Mouse (Mus musculus) T-helper 1 cell (primary cell): ENCODE measurements around the gene Pih1d2.
"Not testable (repeated sequence)": the region's sequence is repeated elsewhere in the genome, so short reads cannot be mapped to it uniquely, and the experiment has no call there.

Experiments used
- in situ Hi-C: fragments of 300-600 bp; cut with MboI, MseI; formaldehyde crosslinking; loops from one replicate; pipeline ENCODE4 v1.15.1; 2025; ENCODE audit warnings: high pct_unique_total_duplicates

The Pih1d2 gene

DNA sequence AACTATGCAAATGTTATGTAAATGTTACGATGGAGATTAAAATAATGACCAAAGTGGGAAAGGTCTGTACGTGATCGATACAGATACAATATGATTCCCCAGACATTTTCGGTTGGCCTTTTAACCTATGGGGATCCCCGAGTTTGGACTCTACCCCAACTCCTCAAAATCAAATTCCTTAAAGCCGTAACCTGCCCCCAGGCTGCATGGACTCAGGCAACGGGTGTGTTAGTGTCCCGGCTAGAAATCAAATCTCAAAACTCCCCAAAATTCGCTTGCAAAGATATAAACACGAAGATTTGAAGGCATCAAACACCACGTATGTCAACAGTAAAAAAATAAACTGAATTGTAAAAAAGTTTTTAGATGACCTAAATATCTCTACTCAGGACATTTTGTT, 960 bp upstream of the Pih1d2 start:
- in situ Hi-C loops, result loop anchor here (25.0 kb wide), 1 partner anchor 1554 kb away; the partner anchor contains the start of gene Zw10

DNA sequence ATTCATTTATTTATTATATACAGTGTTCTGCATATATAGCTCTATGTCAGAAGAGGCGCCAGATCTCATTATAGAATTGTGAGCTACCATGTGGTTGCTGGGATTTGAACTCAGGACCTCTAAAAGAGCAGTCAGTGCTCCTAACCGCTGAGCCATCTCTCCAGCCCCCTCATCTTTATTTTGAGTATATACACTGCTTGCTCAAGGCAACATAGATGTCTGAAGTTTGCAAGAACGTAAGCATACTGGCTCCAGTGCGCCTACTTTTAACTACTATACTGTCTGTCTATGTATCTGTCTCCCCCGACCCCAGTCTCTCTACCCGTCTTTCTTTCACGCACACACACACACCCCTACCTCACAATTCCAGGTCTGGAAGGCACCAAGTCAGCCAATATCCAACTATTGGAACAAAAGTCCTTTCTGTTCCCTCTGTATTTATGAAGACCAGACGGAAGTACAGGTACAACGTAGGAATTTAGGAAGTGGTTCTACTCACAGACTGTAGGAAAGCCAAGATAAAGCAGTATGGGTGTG, 741 bp downstream of the Pih1d2 start:
- in situ Hi-C loops, result loop anchor here (25.0 kb wide), 1 partner anchor 1556 kb away; the partner anchor contains the start of gene Zw10

DNA sequence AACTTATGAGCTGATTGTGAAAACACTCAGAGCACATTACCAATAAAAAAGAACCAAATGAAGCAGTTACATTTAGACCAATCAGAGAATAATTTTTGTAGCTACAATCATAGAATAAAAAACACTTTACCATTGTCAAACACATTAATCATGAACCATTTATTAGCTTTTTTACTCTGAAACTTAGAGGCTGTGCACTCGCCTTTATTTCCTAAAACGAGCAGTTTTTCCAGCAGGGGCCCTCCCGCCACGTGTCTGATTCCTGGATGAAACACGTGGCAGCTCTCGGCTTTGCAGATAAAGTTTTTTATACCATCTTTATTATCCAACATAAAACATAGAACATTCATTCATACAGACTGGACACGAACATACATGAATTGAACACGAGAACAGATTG, 13.8 kb downstream of the Pih1d2 start:
- in situ Hi-C loops, result not testable (repeated sequence)

DNA sequence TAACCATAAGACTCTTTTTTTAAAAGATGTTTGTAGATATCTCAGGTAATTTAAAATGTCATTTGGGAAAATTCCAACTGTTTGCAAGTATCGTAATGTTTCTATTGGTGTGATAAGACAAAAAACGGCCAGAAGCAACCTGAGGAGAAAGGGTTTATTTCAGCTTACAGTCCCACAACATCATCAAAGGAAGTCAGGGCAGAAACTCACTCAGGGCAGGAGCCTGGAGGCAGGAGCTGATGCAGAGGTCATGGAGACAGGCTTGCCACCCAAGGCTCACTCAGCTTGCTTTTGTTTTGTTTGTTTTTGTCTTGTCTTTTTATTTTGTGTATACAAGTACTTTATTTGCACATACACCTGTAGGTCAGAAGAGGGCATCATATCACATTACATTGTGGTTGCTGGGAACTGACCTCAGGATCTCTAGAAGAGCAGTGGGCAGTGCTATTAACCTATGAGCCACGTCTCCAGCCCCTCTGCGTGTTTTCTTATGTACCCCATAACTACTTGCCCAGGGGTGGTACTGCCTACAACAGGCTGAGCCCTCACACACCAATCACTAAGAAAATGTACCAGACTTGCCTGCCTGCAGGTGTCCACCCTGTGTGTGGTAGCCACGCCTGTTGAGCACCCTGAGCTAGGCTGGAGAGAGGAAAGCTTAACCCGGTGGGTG, 15.0 kb downstream of the Pih1d2 start:
- in situ Hi-C loops, result no loop called here

DNA sequence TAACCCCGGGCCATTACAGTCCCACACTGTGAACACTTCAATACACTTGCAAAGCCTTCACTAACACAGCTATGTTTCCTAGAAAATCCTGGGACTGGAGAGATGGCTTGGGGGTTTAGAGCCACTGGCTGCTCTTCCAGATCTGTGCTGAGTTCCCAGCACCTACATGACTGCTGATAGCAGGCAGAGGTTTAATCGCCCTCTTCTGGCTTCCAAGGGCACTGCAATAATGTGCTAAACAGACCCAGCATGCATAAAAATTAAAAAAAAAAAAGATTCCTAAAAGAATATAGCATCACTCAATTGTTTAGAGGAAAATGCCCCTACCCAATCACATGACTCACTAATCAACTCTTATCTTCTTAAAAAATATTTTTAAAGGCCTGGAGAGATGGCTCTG, 15.9 kb downstream of the Pih1d2 start:
- in situ Hi-C loops, result no loop called here

DNA sequence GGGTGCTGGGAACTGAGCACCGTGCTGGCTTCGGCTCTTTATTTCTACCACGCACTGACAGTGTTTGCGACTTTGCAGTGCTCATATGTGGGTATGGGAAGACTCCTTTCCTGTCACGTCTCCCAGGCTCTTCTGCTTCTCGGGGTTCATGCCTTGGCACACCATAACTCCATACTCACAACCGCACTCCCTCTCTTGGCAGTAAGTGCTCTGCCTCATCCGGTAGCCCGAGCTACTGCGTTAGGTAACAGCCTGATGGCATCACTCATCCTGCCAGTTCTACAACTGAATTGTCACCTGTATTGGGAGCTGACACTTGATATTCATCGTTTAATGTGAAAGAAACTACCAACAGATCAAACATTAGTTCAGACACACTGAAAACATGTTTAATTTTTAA, 17.1 kb downstream of the Pih1d2 start:
- in situ Hi-C loops, result no loop called here

DNA sequence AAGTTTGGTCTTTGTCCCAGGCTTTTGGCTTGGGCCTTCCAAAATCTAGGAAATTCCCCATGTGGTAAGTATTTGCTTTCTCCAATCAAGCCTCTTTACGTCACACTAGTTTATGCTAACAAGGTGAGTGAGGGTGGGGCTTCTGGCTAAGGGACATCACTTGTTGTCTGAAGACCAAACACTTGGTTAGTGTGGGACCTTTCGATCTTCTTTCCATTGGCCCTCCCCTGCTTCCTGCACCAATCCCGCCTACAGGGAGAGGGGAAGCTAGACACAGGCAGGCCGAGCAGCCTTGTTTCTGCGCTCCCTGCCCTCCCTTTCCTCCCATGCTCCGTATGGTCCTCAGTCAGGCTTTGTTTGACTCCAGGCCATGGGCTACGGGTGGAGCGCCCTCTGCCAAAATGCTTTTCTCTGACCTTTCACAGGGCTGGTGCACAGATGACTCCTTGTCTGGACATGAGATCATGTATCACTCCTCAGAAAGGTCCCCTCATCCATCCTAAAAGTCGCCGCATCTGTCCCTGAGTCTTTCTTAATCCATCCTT, 29.8 kb downstream of the Pih1d2 start:
- in situ Hi-C loops, result loop anchor here (10.0 kb wide), 1 partner anchor 1732 kb away; the partner anchor contains the start of gene Htr3a

DNA sequence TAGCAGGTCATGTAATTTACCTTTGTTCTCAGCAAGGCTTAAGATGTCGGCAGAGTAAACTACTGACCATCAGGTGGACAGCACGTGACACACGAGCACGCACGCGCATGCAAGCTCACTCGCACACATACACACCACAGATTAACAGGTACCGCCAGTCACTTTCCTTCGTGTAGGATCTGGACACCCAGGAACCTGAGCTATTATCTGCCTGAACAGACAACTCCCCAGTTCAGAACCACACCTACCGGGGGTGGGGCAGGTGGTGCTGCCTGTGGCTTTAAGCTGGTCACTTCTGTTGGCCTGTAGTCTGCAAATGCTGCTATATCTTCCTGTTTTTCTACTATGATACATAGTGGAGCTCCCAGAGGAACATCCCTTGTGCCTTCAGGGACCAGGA, 33.4 kb downstream of the Pih1d2 start:
- in situ Hi-C loops, result no loop called here

DNA sequence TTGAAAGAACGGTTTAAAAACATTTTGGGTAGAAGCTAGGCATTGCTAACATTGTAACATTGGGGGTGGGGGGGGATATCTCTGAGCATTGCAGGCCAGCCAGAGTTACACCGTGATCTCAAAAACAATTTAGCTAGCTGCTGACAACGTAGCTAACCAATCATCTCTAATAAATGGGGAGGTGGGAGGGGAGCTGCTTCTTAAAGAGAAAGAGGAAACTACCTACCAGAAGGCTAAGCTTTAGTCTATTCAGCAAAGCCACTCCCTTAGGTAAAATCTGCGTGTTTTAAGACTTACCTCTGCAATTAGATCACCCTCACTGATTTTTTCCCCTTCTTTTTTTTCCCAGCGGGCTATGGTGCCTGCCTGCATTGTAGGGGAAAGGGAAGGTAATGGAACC, 41.3 kb downstream of the Pih1d2 start:
- in situ Hi-C loops, result loop anchor here (5.0 kb wide), 1 partner anchor 36 kb away; no protein-coding TSS in a partner anchor

DNA sequence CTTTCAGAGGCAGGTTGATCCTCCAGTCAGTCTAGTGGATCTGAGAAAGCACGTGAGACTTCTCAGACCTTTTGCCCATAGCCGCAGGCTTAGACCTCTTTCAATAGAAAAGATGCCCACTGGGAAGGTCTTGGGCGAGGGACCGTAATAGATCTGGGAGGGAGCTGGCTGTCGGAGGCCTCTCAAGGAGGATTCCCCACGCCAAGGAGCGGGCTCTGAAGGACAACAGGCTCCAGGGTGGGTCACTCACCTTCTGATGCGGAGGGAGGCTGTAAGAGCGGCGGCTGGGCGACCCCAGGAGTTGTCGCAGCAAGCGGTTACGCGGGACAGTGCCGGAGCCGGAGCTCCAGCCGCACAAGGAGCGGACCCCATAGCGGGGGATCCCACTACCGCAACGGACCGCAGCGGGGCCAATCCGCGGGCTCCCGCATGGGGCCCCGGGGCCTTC, 41.8 kb downstream of the Pih1d2 start:
- in situ Hi-C loops, result loop anchor here (5.0 kb wide), 1 partner anchor 37 kb away; no protein-coding TSS in a partner anchor

DNA sequence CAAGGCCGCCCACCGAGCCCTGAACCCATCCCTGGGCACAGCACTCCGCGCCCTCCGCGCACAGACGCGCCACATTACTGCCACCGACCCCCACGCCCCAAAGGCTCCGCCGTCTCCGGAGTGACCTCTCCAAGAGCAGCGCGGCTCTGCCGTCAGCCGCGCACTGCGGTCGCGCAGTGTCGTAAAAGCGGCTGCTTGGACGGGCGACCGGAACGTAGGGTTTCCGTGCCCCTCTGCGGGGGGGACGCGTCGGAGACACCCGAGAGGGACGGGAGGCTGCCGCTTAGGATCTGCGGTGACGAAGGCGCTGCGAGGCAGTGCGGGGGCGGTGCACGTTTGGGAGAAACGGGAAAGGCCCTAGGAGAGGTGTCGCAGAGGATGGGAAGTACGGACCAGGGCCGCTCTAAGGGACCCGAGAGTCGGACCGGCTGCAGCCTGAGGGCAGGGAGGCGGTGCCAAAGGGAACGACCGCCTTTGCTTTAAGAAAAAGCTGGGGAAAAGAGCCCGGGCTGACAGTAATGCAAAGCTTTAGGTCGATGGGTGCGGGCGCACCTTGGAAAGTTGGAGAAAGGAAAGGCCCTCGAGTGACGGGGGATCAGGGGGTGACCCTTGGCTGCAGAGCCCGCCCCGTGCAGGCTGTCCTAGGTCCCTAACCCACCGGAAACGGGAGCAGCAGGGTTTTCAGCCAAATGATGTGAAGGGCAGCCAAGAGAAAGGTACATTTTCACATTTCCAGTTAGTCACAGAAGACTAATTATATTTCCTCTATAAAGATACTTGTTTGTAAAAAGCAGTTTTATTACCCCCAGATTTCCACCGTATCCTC, 42.5 kb downstream of the Pih1d2 start, which contains the start of gene Dlat:
TSS of gene Dlat (minus strand) at position 389 of the 826 bp plus-strand sequence.
- in situ Hi-C loops, result loop anchor here (5.0 kb wide), 1 partner anchor 37 kb away; no protein-coding TSS in a partner anchor

DNA sequence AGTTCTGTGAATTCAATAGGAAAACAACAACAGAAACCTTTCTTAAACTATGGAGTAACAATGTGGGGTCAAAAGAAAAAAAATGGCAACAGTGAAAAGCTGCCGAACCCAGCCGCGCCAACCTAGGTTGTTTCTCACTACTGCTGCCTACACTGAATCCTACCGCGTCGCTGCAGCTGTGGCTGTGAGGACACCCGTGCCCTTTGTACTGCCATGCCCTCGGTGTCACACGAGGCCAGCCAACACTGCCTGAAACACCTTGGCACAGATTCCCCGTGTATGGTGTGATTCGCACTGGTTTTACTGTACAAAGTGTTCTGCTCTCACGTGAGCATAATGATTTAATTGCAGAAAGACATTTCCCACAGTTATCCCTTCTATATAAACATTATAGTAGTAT, 43.3 kb downstream of the Pih1d2 start:
- in situ Hi-C loops, result no loop called here

DNA sequence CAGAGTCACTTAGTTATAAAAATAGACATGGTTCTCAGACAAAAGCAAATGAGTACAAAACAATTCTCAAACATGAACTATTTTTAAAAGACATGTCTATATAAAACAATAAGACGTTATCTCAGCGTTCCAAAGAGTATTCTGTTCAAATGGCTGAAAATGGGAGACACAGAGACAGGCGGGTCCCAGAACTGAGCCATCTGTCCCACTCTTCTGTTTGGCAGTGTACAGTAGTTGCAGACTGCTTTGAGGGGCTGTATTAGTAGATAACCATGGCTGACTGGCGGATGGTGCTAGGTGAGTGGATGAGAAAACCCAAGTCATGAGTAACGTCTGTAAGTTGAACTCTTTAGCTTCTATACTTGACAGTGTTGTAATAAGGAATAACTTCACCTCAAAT, 47.7 kb downstream of the Pih1d2 start:
- in situ Hi-C loops, result no loop called here

DNA sequence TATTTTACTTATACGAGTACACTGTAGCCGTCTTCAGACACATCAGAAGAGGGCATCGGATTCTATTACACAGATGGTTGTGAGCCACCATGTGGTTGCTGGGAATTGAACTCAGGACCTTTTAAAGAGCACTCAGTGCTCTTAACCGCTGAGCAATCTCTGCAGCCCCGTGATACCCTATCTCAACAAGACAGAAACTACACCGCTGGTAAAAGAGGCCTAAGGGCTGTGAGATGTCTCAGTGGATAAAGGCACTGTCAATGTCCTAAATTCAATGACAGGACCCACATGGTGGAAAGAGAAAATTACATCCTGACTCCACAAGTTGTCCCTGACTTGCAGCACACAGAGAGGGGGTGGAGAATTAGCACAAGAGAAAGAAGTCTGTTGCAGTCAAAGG, 49.3 kb downstream of the Pih1d2 start:
- in situ Hi-C loops, result no loop called here

DNA sequence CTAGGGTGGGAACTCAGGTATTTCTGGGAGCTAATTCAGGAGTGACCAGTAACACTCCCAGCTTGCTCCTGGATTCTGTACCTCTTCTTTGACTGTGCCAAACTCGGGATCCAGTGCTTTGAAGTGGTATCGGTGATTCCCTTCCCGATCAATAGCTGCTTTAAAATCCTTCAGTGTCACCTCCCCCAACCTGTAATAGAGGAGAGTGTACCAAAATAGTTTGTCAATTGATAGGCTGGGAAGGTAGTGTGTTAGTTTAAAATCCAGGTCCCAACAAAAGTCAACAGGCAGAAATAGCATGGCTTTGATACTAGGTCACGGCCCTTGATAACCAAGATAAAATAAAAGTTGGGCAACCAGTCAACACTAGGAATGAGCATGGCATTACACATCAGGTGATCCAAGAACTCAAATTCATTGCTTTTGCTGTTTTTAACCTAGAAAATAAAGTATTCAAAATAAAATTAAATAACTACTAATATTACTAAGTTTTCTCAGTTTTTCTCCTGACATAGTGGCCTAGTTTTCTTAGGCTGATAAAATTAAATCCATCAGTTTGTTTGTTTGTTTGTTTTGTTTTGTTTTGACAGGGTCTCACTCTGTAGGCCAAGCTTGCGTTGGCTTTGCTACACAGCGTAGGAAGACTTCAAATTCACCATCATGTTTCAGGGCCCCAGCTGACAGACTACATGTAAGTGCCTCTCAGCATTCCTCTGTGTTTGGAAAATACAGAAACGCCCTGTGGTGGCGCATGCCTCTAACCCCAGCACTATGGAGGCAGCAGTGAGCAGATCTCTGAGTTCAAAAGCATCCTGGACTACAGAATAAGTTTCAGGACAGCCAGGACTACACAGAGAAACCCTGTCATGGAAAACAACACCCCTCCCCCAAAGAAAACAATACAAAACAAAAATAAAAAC, 50.7 kb downstream of the Pih1d2 start:
- in situ Hi-C loops, result no loop called here

DNA sequence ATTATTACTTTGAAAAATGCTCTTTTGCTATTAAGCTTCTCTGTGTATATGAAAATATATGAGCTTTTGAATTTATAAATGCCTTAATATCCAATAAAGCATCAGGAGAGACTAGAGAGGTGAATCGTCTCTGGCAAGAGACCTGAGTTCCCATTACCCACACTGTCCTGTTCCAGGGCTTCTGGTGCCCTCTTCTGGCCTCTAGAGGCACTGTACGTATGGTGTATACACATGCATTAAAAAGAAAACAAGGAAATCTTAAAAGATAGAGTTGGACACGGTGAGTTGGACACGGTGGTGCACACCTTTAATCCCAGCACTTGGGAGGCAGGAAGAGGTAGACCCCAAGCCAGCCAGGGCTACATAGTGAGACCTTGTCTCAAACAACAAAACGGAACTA, 53.6 kb downstream of the Pih1d2 start:
- in situ Hi-C loops, result no loop called here
